Mouse (Mus musculus): Measurements from ENCODE around the gene Agtrap. TPM values are rescaled to one million over a fixed set of nuclear protein-coding genes. Genes with fewer than 3 reads are reported as not detected.

Gene Agtrap
- polyA plus RNA-seq, 1 experiment from 2014 or later, result 2.6 TPM

Other genes starting within 250 kb of the Agtrap start
- gene Zfp933, start 239.7 kb downstream of the Agtrap start, polyA plus RNA-seq (2014; fragmentation: Nextera tagmentation; extraction: Ambion mirVana), result 6.6 and 9.6 TPM in 2 replicates
- gene Miip, start 219.2 kb downstream of the Agtrap start, polyA plus RNA-seq (2014; fragmentation: Nextera tagmentation; extraction: Ambion mirVana), result 22.8 and 29.0 TPM in 2 replicates
- gene Fv1, start 219.1 kb downstream of the Agtrap start, polyA plus RNA-seq (2014; fragmentation: Nextera tagmentation; extraction: Ambion mirVana), result 7.4 and 13.8 TPM in 2 replicates
- 72.1 and 94.4 TPM in 2 replicates for gene Mfn2, start 183.3 kb downstream of the Agtrap start, polyA plus RNA-seq (2014; fragmentation: Nextera tagmentation; extraction: Ambion mirVana)
- 15.6 and 29.7 TPM in 2 replicates for gene Plod1, start 151.3 kb downstream of the Agtrap start, polyA plus RNA-seq (2014; fragmentation: Nextera tagmentation; extraction: Ambion mirVana)
- 14.9 and 17.4 TPM in 2 replicates for gene 2510039O18Rik, start 147.1 kb downstream of the Agtrap start, polyA plus RNA-seq (2014; fragmentation: Nextera tagmentation; extraction: Ambion mirVana)
- gene Nppb, start 102.2 kb downstream of the Agtrap start, polyA plus RNA-seq (2014; fragmentation: Nextera tagmentation; extraction: Ambion mirVana), result 0.36 and 0.55 TPM in 2 replicates
- 2.4 and 2.6 TPM in 2 replicates for gene Nppa, start 87.3 kb downstream of the Agtrap start, polyA plus RNA-seq (2014; fragmentation: Nextera tagmentation; extraction: Ambion mirVana)
- 25.8 and 30.6 TPM in 2 replicates for gene Clcn6, start 49.2 kb downstream of the Agtrap start, polyA plus RNA-seq (2014; fragmentation: Nextera tagmentation; extraction: Ambion mirVana)
- 16.5 and 20.3 TPM in 2 replicates for gene Mthfr, start 49.0 kb downstream of the Agtrap start, polyA plus RNA-seq (2014; fragmentation: Nextera tagmentation; extraction: Ambion mirVana)
- 114 and 127 TPM in 2 replicates for gene Mad2l2, start 42.4 kb upstream of the Agtrap start, polyA plus RNA-seq (2014; fragmentation: Nextera tagmentation; extraction: Ambion mirVana)
- gene Draxin, start 42.7 kb upstream of the Agtrap start, polyA plus RNA-seq (2014; fragmentation: Nextera tagmentation; extraction: Ambion mirVana), result 13.2 and 13.8 TPM in 2 replicates
- gene Fbxo6, start 64.1 kb upstream of the Agtrap start, polyA plus RNA-seq (2014; fragmentation: Nextera tagmentation; extraction: Ambion mirVana), result 18.0 and 19.7 TPM in 2 replicates
- 99.4 and 116 TPM in 2 replicates for gene Fbxo44, start 72.5 kb upstream of the Agtrap start, polyA plus RNA-seq (2014; fragmentation: Nextera tagmentation; extraction: Ambion mirVana)
- 7.4 and 10.4 TPM in 2 replicates for gene Fbxo2, start 72.6 kb upstream of the Agtrap start, polyA plus RNA-seq (2014; fragmentation: Nextera tagmentation; extraction: Ambion mirVana)
- gene Disp3, start 199.9 kb upstream of the Agtrap start, polyA plus RNA-seq (2014; fragmentation: Nextera tagmentation; extraction: Ambion mirVana), result 19.5 and 19.9 TPM in 2 replicates